Comparison of ENCODE assay signal across 8 mouse cellular contexts in genomic region chr5:140847300-140847729, GRCm38 (mm10). TPM values are rescaled to one million over a fixed set of nuclear protein-coding genes. Genes with fewer than 3 reads are reported as not detected.
DNase-seq lines count a peak whose midpoint lies in the region; ATAC-seq and TF ChIP-seq lines count a peak whose summit lies in the region.

No protein-coding gene starts in this region.

- H3K27me3 ChIP-seq in testis, adult 2 months (ENCODE audit: control insufficient read depth, insufficient read depth, low read length), result no peaks in the 10 kb centered on the region
- H3K27me3 ChIP-seq in forebrain, embryonic 14.5 days (replicated peaks; ENCODE audit: control insufficient read depth, insufficient read depth, low read length), result no peaks in the 10 kb centered on the region
- no peaks in the 10 kb centered on the region for H3K27me3 ChIP-seq in kidney, embryonic 14.5 days (ENCODE audit: control insufficient read depth, insufficient read depth, low read length)

- DNase-seq in CD4-positive, CD25-positive, alpha-beta regulatory T cell, adult 2 months (ENCODE audit: low read depth, low spot score), result peak; percentile 83
- no peak for DNase-seq in testis, postnatal 10 days (ENCODE audit: low spot score)
- peak; percentile 85 for DNase-seq in forebrain, embryonic 14.5 days (ENCODE audit: low spot score)
- DNase-seq in lung, postnatal 14 days, result peak; percentile 45
- peak; percentile 66 to 71 for DNase-seq in right cerebral cortex, postnatal 10 days (ENCODE audit: low spot score in 2 of 2)

- no peak overlapping the region for H3K27ac ChIP-seq in testis, adult 2 months (ENCODE audit: control insufficient read depth, insufficient read depth, low read depth, low read length)
- peak overlapping the region; percentile 21; the same call in 1 of the 2 replicates for H3K27ac ChIP-seq in forebrain, embryonic 14.5 days (ENCODE audit: low read depth, low read length)
- no peak overlapping the region for H3K27ac ChIP-seq in kidney, embryonic 14.5 days (ENCODE audit: low read depth, low read length)

- no peak overlapping the region for H3K4me3 ChIP-seq in testis, adult 2 months (ENCODE audit: control insufficient read depth, low read depth, low read length)
- H3K4me3 ChIP-seq in forebrain, embryonic 14.5 days (ENCODE audit: low read depth, low read length), result no peak overlapping the region
- no peak overlapping the region for H3K4me3 ChIP-seq in kidney, embryonic 14.5 days (ENCODE audit: low read length)

- ATAC-seq in CD4-positive, CD25-positive, alpha-beta regulatory T cell, adult 4 months, result no peak
- peak; percentile 71 for ATAC-seq in forebrain, embryonic 14.5 days
- peak; percentile 32; the same call in 1 of the 2 replicates for ATAC-seq in kidney, embryonic 14.5 days (ENCODE audit: low FRiP score, low TSS enrichment)

- WGBS in forebrain, embryonic 14.5 days, result 16% methylated on average over 5 of the region's 5 CpGs
- 16% methylated on average over 5 of the region's 5 CpGs for WGBS in kidney, embryonic 14.5 days

- H3K4me1 ChIP-seq in testis, adult 2 months (ENCODE audit: control insufficient read depth, insufficient read depth, low read length), result no peaks in the 10 kb centered on the region
- H3K4me1 ChIP-seq in forebrain, embryonic 14.5 days (ENCODE audit: control insufficient read depth, insufficient read depth, low read length), result no peaks in the 10 kb centered on the region
- H3K4me1 ChIP-seq in kidney, embryonic 14.5 days (ENCODE audit: control insufficient read depth, insufficient read depth, low read length), result no peaks in the 10 kb centered on the region

- TF ChIP-seq POLR2A in testis, adult 2 months (IDR thresholded peaks at IDR 0.05; ENCODE audit: control insufficient read depth, low read depth, low read length), result no peak

- no peaks in the 10 kb centered on the region for H3K36me3 ChIP-seq in testis, adult 2 months (ENCODE audit: control insufficient read depth, insufficient read depth, low read length)
- no peaks in the 10 kb centered on the region for H3K36me3 ChIP-seq in forebrain, embryonic 14.5 days (ENCODE audit: control insufficient read depth, insufficient read depth, low read length)
- no peaks in the 10 kb centered on the region for H3K36me3 ChIP-seq in kidney, embryonic 14.5 days (ENCODE audit: control insufficient read depth, insufficient read depth, low read length)

- no peak overlapping the region for H3K9ac ChIP-seq in forebrain, embryonic 14.5 days (ENCODE audit: low read length)
- no peak overlapping the region for H3K9ac ChIP-seq in kidney, embryonic 14.5 days (ENCODE audit: low read depth, low read length)

- no peaks in the 10 kb centered on the region for H3K9me3 ChIP-seq in forebrain, embryonic 14.5 days (replicated peaks; ENCODE audit: control insufficient read depth, low read length)
- peaks cover 3% of the 10 kb centered on the region; the same call in 1 of the 2 replicates for H3K9me3 ChIP-seq in kidney, embryonic 14.5 days (ENCODE audit: control insufficient read depth, low read length)

- H3K4me2 ChIP-seq in forebrain, embryonic 14.5 days (ENCODE audit: low read length), result no peak overlapping the region
- no peak overlapping the region for H3K4me2 ChIP-seq in kidney, embryonic 14.5 days (replicated peaks; ENCODE audit: low read depth, low read length)

- TF ChIP-seq CTCF in testis, adult 2 months (IDR thresholded peaks at IDR 0.05; ENCODE audit: control insufficient read depth, insufficient read depth, insufficient replicate concordance, low read depth, low read length), result peak; percentile 55; the same call in 1 of the 2 replicates

RNA-seq across cellular contexts. Expression of gene Gna12, which starts 17.1 kb away (rescaled TPM):
- polyA plus RNA-seq in CD4-positive, CD25-positive, alpha-beta regulatory T cell, adult 4 months (2017; shearing (Covaris generic)), result 1 to 10 TPM; 4.3 to 6.0 TPM
- 36.2 and 37.4 TPM in 2 replicates for polyA plus RNA-seq in testis, adult 2 months (2012; rRNA removed)
- polyA plus RNA-seq in forebrain, embryonic 14.5 days (2014; fragmentation: Nextera tagmentation; extraction: Ambion mirVana), result 17.4 and 19.9 TPM in 2 replicates
- polyA plus RNA-seq in kidney, embryonic 14.5 days (2014; fragmentation: Nextera tagmentation; extraction: Ambion mirVana), result 20.4 and 22.1 TPM in 2 replicates
